Mouse (Mus musculus) C2C12 (cell line): ENCODE measurements around the gene Pou2f2. TPM values are rescaled to one million over a fixed set of nuclear protein-coding genes. Genes with fewer than 3 reads are reported as not detected.
A peak's percentile ranks its signal among the peaks of the same experiment; 100 is the strongest.

Experiments
- H3K27me3 ChIP-seq: one replicate; pipeline ENCODE4 v1.6.1; 2011; ENCODE audit not compliant: control insufficient read depth, insufficient read depth, insufficient read length
- H3K36me3 ChIP-seq: one replicate; pipeline ENCODE4 v1.6.1; 2011; ENCODE audit not compliant: control insufficient read depth, insufficient read depth
- H3K4me3 ChIP-seq: one replicate; pipeline ENCODE4 v1.5.1; 2011; ENCODE audit warnings: mild to moderate bottlenecking, control low read depth; ENCODE audit not compliant: poor library complexity, insufficient read depth, severe bottlenecking
- H3K79me2 ChIP-seq: one replicate; pipeline ENCODE4 v1.6.1; 2011; ENCODE audit not compliant: control insufficient read depth, insufficient read depth
- H3K79me3 ChIP-seq: one replicate; pipeline ENCODE4 v1.6.1; 2011; ENCODE audit warnings: low read depth, control low read depth
- H3ac ChIP-seq: one replicate; pipeline ENCODE3; 2011; ENCODE audit warnings: low read depth; ENCODE audit not compliant: control insufficient read depth, insufficient read length
- CEBPB ChIP-seq: IDR thresholded peaks from one replicate; pipeline ENCODE4 v1.6.1; 2011; ENCODE audit warnings: low read depth, mild to moderate bottlenecking, control low read depth, moderate library complexity
- CTCF ChIP-seq: IDR thresholded peaks from one replicate; pipeline ENCODE4 v1.5.1; 2011; ENCODE audit not compliant: control insufficient read depth, insufficient read depth, insufficient read length
- FOSL1 ChIP-seq: IDR thresholded peaks from one replicate; pipeline ENCODE4 v1.8.0; 2011; ENCODE audit warnings: mild to moderate bottlenecking, low read length; ENCODE audit not compliant: poor library complexity, insufficient read depth, severe bottlenecking
- MAX ChIP-seq: IDR thresholded peaks from one replicate; pipeline ENCODE4 v1.6.1; 2011; ENCODE audit warnings: mild to moderate bottlenecking, control low read depth
- MYOD1 ChIP-seq: IDR thresholded peaks from one replicate; pipeline ENCODE4 v1.6.1; 2011; ENCODE audit warnings: low read depth; ENCODE audit not compliant: control insufficient read depth, insufficient read length
- MYOG ChIP-seq: IDR thresholded peaks from one replicate; pipeline ENCODE4 v1.6.1; 2011; ENCODE audit not compliant: control insufficient read depth, insufficient read length; ENCODE audit errors: extremely low read depth
- USF1 ChIP-seq: IDR thresholded peaks from one replicate; pipeline ENCODE4 v1.6.1; 2011; ENCODE audit warnings: low read depth, mild to moderate bottlenecking, control low read depth, moderate library complexity
- polyA plus RNA-seq: library from polyadenylated mRNA; unstranded; fragments of >200 nt; fragmentation: generic; extraction: Trizol; gene quantifications from one replicate; pipeline ENCODE4 v1.2.1, GENCODE M21; 2012; ENCODE audit warnings: missing spikeins

Pou2f2 gene
- polyA plus RNA-seq, 1 experiment, result 0.02 TPM

DNA sequence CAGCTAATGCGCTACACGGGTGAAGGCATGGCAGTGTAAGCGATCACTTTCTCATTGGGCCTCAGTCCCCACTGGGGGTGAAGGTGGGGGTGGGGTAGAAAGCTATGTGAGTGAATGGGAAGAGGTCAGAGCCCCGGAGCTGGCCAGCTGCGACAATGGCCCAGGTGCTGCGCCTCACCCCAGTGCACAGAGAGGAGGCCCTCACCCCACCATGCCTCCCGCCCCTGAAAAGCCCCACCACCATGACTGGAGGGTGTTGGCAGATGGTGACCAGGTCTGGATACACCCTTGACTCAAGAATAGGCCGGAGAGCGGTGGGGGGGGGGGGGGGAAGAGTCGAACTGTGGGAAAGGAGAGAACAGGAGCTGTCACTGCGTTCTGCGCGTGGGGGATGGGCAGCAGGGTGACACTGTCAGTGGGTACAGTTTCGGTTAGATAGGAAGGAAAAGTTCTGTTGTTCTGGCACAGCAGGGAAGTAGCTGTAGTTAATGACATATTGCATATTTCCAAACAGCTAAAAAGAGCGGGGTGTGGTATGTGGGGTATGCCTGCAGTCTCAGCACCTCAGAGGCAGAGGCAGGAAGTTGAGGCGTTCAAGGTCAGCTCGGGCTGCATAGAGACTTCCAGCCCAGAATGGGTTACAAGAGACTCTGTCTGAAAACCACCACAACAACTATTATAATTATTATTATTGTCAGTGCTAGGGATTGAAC lies 72.6 kb downstream of the Pou2f2 start:
- no peaks in the 10 kb centered on the region for H3K79me2 ChIP-seq
- H3K27me3 ChIP-seq, result peaks cover 35% of the 10 kb centered on the region
- no peak overlapping the region for H3ac ChIP-seq
- TF ChIP-seq USF1, result no peak
- no peaks in the 10 kb centered on the region for H3K36me3 ChIP-seq
- no peaks in the 10 kb centered on the region for H3K79me3 ChIP-seq
- no peak overlapping the region for H3K4me3 ChIP-seq

DNA sequence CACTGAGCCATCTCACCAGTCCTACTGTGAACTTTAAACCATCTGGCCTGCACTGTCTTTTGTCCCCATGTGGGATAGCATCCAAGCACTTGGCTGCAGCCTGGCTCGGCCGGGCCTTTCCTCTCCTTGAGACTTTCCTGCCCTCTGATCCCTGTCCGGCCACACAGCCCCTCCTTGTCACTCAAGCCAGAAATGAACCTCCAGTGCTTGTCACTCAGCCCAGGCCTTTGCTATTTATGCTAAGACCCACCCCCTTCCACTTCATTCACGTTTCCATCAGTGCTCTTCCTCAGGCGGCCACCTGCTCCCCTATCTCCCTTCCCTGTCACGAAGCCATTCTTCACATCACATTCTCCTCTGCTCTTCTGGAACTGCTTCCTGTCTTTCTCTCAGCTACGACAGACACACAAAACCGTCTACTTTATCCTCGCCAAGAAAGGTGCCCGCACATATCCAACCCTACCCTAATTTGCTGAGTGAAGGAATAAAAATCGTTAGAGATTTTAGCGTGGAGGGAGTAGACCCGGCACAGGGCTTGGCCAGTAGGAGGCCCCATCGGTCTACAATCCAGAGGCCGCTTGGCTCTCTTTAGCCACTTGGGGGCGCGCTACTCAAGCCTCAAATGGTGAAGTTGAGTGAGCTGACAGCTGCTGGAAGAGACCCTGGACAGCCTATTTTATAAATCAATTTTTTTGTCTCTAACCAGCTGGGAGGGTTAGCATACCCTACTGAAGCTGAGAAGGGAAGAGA lies 73.9 kb downstream of the Pou2f2 start:
- Histone ChIP-seq H3K4me3 (no peak overlapping the region), H3K36me3 (no peaks in the 10 kb centered on the region), H3K79me2 (no peaks in the 10 kb centered on the region), H3K27me3 (peaks cover 34% of the 10 kb centered on the region), H3ac (no peak overlapping the region), H3K79me3 (no peaks in the 10 kb centered on the region)
- TF ChIP-seq CEBPB (no peak), FOSL1 (no peak), MYOG (no peak), MAX (no peak), USF1 (no peak), MYOD1 (no peak), CTCF (peak; percentile 93)

DNA sequence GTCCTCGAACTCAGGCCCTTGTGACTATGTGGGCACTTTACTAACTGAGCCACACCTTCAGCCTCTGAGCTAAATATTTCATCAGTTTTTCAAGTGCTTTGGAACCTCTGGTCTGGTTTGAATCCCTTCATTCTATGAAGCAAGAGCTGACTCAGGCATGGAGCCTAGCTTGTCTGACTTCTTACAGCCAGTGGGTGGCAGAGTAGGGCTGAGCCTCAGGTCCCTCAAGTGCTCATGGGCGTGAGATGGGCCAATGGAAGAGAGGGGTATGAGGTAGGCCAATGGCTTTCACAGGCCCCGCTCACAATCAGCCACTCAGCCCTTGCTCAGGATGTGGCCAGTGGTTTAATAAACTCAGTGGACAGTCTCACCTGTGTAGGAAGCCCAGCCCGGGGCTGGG lies 79.9 kb downstream of the Pou2f2 start:
- Histone ChIP-seq H3K36me3 (no peaks in the 10 kb centered on the region), H3K4me3 (no peak overlapping the region), H3K79me2 (no peaks in the 10 kb centered on the region), H3K27me3 (peaks cover 68% of the 10 kb centered on the region), H3K79me3 (no peaks in the 10 kb centered on the region), H3ac (no peak overlapping the region)
- no peak for TF ChIP-seq FOSL1
- no peak for TF ChIP-seq CTCF
- no peak for TF ChIP-seq MAX
- TF ChIP-seq MYOD1, result no peak
- no peak for TF ChIP-seq MYOG
- no peak for TF ChIP-seq USF1
- TF ChIP-seq CEBPB, result no peak

DNA sequence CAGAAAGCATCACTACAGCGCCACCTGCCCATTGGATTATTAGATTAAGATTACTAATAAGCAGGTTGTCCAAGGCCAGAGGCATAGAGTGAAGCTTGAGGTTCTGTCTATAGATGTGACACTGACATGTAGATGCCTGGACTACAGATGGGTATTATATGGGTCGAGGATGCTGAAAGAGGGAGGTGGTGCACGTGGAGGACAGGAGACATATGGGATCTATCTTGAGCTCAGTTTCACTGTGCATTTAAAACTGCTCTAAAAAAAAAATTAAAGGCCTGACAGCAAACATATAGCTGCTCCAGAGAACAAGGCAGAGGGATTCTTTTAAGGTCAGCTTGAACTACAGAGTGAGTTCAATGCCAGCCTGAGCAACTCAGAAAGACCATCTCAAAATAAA lies 81.4 kb downstream of the Pou2f2 start:
- TF ChIP-seq MAX (no peak), MYOG (no peak)
- Histone ChIP-seq H3K36me3 (no peaks in the 10 kb centered on the region), H3ac (no peak overlapping the region), H3K79me2 (no peaks in the 10 kb centered on the region), H3K79me3 (no peaks in the 10 kb centered on the region), H3K27me3 (peaks cover 59% of the 10 kb centered on the region), H3K4me3 (no peak overlapping the region)

DNA sequence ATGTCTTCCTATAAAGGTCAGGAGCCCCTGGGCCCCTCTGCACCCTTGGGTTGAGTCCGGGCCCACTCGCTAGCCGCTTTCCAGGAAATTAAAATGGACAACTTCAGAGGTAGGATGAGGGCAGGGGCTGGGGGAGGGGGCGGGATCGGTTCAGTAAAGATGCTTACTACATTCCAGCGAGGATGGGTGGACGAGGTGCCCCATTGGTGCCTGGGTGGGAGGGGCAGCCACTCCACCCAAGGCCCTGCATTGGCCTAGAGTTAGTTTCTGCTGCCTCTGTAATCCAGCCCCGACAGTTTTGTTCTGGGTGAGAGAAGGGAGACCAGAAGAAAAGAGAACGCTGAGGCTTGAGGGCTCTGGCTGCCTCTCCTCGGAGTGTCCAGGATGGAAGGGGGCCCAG lies 89.7 kb downstream of the Pou2f2 start:
- H3K79me2 ChIP-seq, result no peaks in the 10 kb centered on the region
- TF ChIP-seq MYOG, result no peak
- no peak for TF ChIP-seq USF1
- no peak for TF ChIP-seq CEBPB
- no peak for TF ChIP-seq CTCF
- no peak for TF ChIP-seq MYOD1
- TF ChIP-seq FOSL1, result no peak
- TF ChIP-seq MAX, result no peak
- H3K27me3 ChIP-seq, result peaks cover 15% of the 10 kb centered on the region
- no peaks in the 10 kb centered on the region for H3K79me3 ChIP-seq
- no peak overlapping the region for H3K4me3 ChIP-seq
- no peak overlapping the region for H3ac ChIP-seq
- H3K36me3 ChIP-seq, result no peaks in the 10 kb centered on the region

DNA sequence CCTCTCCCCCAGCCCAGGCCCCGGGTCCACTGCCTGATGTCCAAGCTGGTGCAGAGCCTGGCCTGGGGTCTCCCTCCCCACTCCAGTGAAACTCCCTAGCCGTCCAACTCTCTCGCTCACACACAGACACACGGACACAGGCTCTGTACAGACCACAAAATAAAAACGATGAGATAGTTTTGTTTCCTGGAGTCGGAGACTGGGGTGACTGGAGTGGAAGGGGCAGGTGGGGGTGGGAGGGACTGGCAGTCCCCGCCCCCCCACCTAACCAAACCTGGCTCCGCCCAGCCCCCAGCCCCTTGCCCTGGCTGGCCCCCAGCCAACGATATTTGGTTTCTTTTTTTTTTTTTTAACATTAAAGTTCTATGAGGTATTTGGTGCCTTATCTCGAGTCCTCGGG lies 90.6 kb downstream of the Pou2f2 start:
- TF ChIP-seq MYOD1 (no peak), CTCF (no peak), CEBPB (no peak), MYOG (no peak), MAX (no peak), USF1 (no peak), FOSL1 (no peak)
- no peaks in the 10 kb centered on the region for H3K79me3 ChIP-seq
- peaks cover 9% of the 10 kb centered on the region for H3K27me3 ChIP-seq
- H3K4me3 ChIP-seq, result no peak overlapping the region
- H3ac ChIP-seq, result no peak overlapping the region
- H3K79me2 ChIP-seq, result no peaks in the 10 kb centered on the region
- H3K36me3 ChIP-seq, result peaks cover 3% of the 10 kb centered on the region
